Mouse (Mus musculus) stomach, adult 2 months (tissue): ENCODE data around the gene Tmem87a. TPM values are rescaled to one million over a fixed set of nuclear protein-coding genes. Genes with fewer than 3 reads are reported as not detected.

Experiments
- polyA plus RNA-seq: library from polyadenylated mRNA; depleted of rRNA; stranded (reverse); fragments of >200 nt; gene quantifications from 2 replicates; pipeline ENCODE4 v1.2.3, GENCODE M21; 2012; rRNA removed

Tmem87a gene
- polyA plus RNA-seq, result 1.6 and 3.5 TPM in 2 replicates

DNA sequence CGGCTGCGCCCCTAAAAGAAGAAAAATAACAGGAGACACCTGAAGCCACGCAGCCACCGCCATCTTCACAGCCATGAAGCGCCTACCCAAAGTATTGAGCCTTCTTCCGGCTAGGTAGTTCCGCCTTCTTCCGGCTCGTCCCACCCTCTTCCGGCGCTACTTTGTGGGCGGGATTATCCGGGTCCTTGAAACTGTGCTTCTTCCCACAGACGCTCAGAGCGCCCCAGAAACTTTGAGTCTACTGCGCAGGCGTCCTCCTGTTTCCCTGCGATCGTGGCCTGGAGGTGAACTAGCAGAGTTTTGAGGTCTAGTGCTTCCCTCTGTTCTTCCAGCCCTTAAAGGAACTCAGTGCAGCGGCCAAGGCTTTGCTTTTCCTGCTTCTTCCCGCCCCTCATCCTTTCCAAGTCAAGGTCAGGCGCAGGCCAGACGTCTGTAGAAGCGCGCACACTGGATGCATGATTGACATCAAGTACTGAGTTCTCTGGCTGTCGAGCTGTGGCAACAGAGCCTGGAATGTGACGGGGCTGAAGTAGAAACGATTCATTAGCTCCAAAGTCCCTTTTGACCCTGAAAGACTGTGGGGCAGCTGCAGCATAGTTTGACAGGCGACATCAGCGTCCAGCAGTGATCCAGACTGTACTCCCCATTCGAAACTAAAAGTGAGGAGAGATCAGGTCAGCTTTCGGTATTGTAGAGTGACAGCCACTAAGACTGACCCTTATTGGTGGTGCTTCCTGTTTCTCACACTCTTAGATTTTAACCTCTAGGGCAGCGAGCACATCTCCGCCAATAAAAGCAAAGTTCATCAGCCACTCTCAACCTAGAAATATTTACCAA, at the start of gene Tmem87a:
Gene Tmem87a, minus strand, starts transcription at position 128 of the 837 bp plus-strand sequence.

DNA sequence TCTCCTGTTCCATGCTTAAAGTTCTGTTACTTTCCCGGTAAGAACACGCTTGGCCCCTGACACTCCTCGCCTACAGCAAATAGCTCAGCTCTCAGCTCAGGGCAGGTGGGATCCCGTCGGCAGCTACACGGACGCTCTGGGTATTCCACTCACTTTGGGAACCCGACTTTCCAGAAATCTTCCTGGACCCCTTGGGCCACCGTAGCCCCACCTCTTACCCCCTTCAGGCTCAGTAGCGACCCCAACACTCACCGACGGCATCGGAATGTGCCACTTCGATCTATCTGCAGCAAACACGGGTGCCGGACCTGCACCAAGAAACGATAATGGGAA, 294 bp downstream of the Tmem87a start, which contains the start of gene Ganc:
Gene Ganc, plus strand, starts transcription at position 244 of the 333 bp plus-strand sequence.

GRCm38 (mm10) chr2:120352682-120353646, 50.9 kb downstream of the Tmem87a start, which contains the start of gene Vps39:
TSS of gene Vps39 (minus strand) at chr2:120353137.

GRCm38 (mm10) chr2:120313976-120314375, 89.9 kb downstream of the Tmem87a start, which contains the start of gene Pla2g4f:
TSS of gene Pla2g4f (minus strand) at chr2:120314165.

Other genes with a start within 250 kb of the Tmem87a start
- 14.9 and 19.6 TPM in 2 replicates for gene Ehd4, start 249.5 kb downstream of the Tmem87a start, polyA plus RNA-seq
- gene Pla2g4e, start 158.8 kb downstream of the Tmem87a start, polyA plus RNA-seq, result 7.1 and 7.2 TPM in 2 replicates
- gene Pla2g4d, start 114.9 kb downstream of the Tmem87a start, polyA plus RNA-seq, result 1.5 and 2.2 TPM in 2 replicates
- gene Pla2g4f, start 89.9 kb downstream of the Tmem87a start, polyA plus RNA-seq, result 13.5 and 14.7 TPM in 2 replicates
- 3.7 and 8.4 TPM in 2 replicates for gene Vps39, start 51.0 kb downstream of the Tmem87a start, polyA plus RNA-seq
- gene Ganc, start 217 bp downstream of the Tmem87a start, polyA plus RNA-seq, result 1.6 and 2.9 TPM in 2 replicates
- 0.23 and 0.81 TPM in 2 replicates for gene Capn3, start 51.9 kb upstream of the Tmem87a start, polyA plus RNA-seq
- gene Zfp106, start 159.7 kb upstream of the Tmem87a start, polyA plus RNA-seq, result 12.9 and 19.0 TPM in 2 replicates
- gene Snap23, start 163.6 kb upstream of the Tmem87a start, polyA plus RNA-seq, result 0.53 and 1.2 TPM in 2 replicates
- gene Haus2, start 205.3 kb upstream of the Tmem87a start, polyA plus RNA-seq, result 0.18 and 0.58 TPM in 2 replicates
- 1.4 and 2.2 TPM in 2 replicates for gene Lrrc57, start 205.4 kb upstream of the Tmem87a start, polyA plus RNA-seq
- 0.78 and 1.7 TPM in 2 replicates for gene Stard9, start 225.0 kb upstream of the Tmem87a start, polyA plus RNA-seq